Mouse (Mus musculus) embryonic facial prominence, embryonic 14.5 days (tissue): ENCODE data around the gene Mbnl2. TPM values are rescaled to one million over a fixed set of nuclear protein-coding genes. Genes with fewer than 3 reads are reported as not detected.
A peak's percentile ranks its signal among the peaks of the same experiment; 100 is the strongest.

ENCODE experiments used
- ATAC-seq: fragments of 200-750 bp; cut with Nextera tagmentation; 2 replicates; pipeline ENCODE4 v1.8.0; 2017; ENCODE audit warnings: low read depth, moderate number of reproducible peaks, moderate TSS enrichment
- DNase-seq: peaks from one replicate; pipeline ENCODE4 v3.0.0-alpha.2; 2015; ENCODE audit warnings: low spot score
- H3K27ac ChIP-seq: fragments of 300-500 bp; sonication (generic); replicated peaks from 2 replicates; pipeline ENCODE4 v1.5.1; 2014; ENCODE audit warnings: low read depth, mild to moderate bottlenecking, low read length, moderate library complexity
- H3K27me3 ChIP-seq: fragments of 300-500 bp; sonication (generic); replicated peaks from 2 replicates; pipeline ENCODE4 v1.6.1; 2014; ENCODE audit warnings: low read length; ENCODE audit not compliant: control insufficient read depth, insufficient read depth
- H3K36me3 ChIP-seq: fragments of 300-500 bp; sonication (generic); 2 replicates; pipeline ENCODE4 v1.6.1; 2014; ENCODE audit warnings: low read length, mixed read lengths; ENCODE audit not compliant: control insufficient read depth, insufficient read depth
- H3K4me1 ChIP-seq: fragments of 300-500 bp; sonication (generic); 2 replicates; pipeline ENCODE4 v1.6.1; 2014; ENCODE audit warnings: antibody characterized with exemption, low read length; ENCODE audit not compliant: control insufficient read depth, insufficient read depth
- H3K4me2 ChIP-seq: fragments of 300-500 bp; sonication (generic); 2 replicates; pipeline ENCODE4 v1.6.1; 2014; ENCODE audit warnings: low read depth, mild to moderate bottlenecking, low read length, moderate library complexity, mixed read lengths
- H3K4me3 ChIP-seq: fragments of 300-500 bp; sonication (generic); 2 replicates; pipeline ENCODE4 v1.5.1; 2014; ENCODE audit warnings: low read depth, mild to moderate bottlenecking, low read length
- H3K9ac ChIP-seq: fragments of 300-500 bp; sonication (generic); 2 replicates; pipeline ENCODE4 v1.6.1; 2014; ENCODE audit warnings: low read depth, mild to moderate bottlenecking, low read length, moderate library complexity, mixed read lengths
- H3K9me3 ChIP-seq: fragments of 300-500 bp; sonication (generic); 2 replicates; pipeline ENCODE4 v1.6.1; 2016; ENCODE audit warnings: low read length; ENCODE audit not compliant: control insufficient read depth
- WGBS: fragments of 180-500 bp; shearing (Covaris S2); extraction: QIAGEN DNeasy Blood & Tissue Kit; methylation state at CpG from one replicate; pipeline ENCODE4 v1.1.7; 2014; 5-methylcytosine and 5-hydroxymethylcytosine counted together
- polyA plus RNA-seq: library from polyadenylated mRNA; unstranded; fragments of >200 nt; fragmentation: Nextera tagmentation; extraction: Ambion mirVana; gene quantifications from 2 replicates; pipeline ENCODE4 v1.2.1, GENCODE M21; 2014

Mbnl2 gene
- polyA plus RNA-seq, 1 experiment from 2014 or later = 162 TPM

GRCm38 (mm10) chr14:120267130-120267529, 8.3 kb upstream of the Mbnl2 start:
- Histone ChIP-seq H3K27ac (no peak overlapping the region), H3K36me3 (no peaks in the 10 kb centered on the region), H3K4me1 (no peaks in the 10 kb centered on the region), H3K9ac (no peak overlapping the region), H3K9me3 (no peaks in the 10 kb centered on the region), H3K4me3 (no peak overlapping the region), H3K4me2 (no peak overlapping the region), H3K27me3 (no peaks in the 10 kb centered on the region)
- 98% methylated on average over 4 of the region's 4 CpGs for WGBS
- DNase-seq (no peak), ATAC-seq (no peak)

GRCm38 (mm10) chr14:120270031-120270430, 5.4 kb upstream of the Mbnl2 start:
- Histone ChIP-seq H3K36me3 (no peaks in the 10 kb centered on the region), H3K9ac (no peak overlapping the region), H3K27me3 (no peaks in the 10 kb centered on the region), H3K27ac (no peak overlapping the region), H3K4me2 (no peak overlapping the region), H3K4me3 (no peak overlapping the region), H3K9me3 (no peaks in the 10 kb centered on the region), H3K4me1 (peaks cover 13% of the 10 kb centered on the region)
- DNase-seq (no peak), ATAC-seq (no peak)
- 60% methylated on average over 3 of the region's 3 CpGs for WGBS

- H3K27ac ChIP-seq = no peak overlapping the region
- WGBS = 87% methylated on average over 4 of the region's 4 CpGs
- H3K4me2 ChIP-seq = no peak overlapping the region
- H3K4me1 ChIP-seq = peaks cover 14% of the 10 kb centered on the region
- no peaks in the 10 kb centered on the region for H3K36me3 ChIP-seq
- H3K9me3 ChIP-seq = no peaks in the 10 kb centered on the region
- H3K27me3 ChIP-seq = no peaks in the 10 kb centered on the region
- DNase-seq = no peak
- no peak for ATAC-seq
- no peak overlapping the region for H3K4me3 ChIP-seq
- no peak overlapping the region for H3K9ac ChIP-seq
Observed at GRCm38 (mm10) chr14:120270633-120271032, 4.8 kb upstream of the Mbnl2 start.

- Histone ChIP-seq H3K4me2 (no peak overlapping the region), H3K4me1 (peaks cover 14% of the 10 kb centered on the region), H3K27ac (no peak overlapping the region), H3K9ac (no peak overlapping the region), H3K27me3 (no peaks in the 10 kb centered on the region), H3K36me3 (no peaks in the 10 kb centered on the region), H3K4me3 (no peak overlapping the region), H3K9me3 (no peaks in the 10 kb centered on the region)
- ATAC-seq (no peak), DNase-seq (no peak)
- WGBS = 81% methylated on average over 8 of the region's 8 CpGs
Observed at GRCm38 (mm10) chr14:120271096-120271495, 4.4 kb upstream of the Mbnl2 start.

- Histone ChIP-seq H3K27ac (no peak overlapping the region), H3K9me3 (no peaks in the 10 kb centered on the region), H3K27me3 (no peaks in the 10 kb centered on the region), H3K4me1 (peaks cover 17% of the 10 kb centered on the region), H3K36me3 (no peaks in the 10 kb centered on the region), H3K4me3 (no peak overlapping the region), H3K9ac (no peak overlapping the region), H3K4me2 (no peak overlapping the region)
- 47% methylated on average over 5 of the region's 5 CpGs for WGBS
- no peak for DNase-seq
- ATAC-seq = no peak
Observed at GRCm38 (mm10) chr14:120273766-120274165, 1.7 kb upstream of the Mbnl2 start.

GRCm38 (mm10) chr14:120274746-120275145, 723 bp upstream of the Mbnl2 start:
- no peak for DNase-seq
- peak overlapping the region; percentile 97 for H3K27ac ChIP-seq
- peak overlapping the region; percentile 84 for H3K9ac ChIP-seq
- ATAC-seq = no peak
- no peaks in the 10 kb centered on the region for H3K9me3 ChIP-seq
- 23% methylated on average over 5 of the region's 5 CpGs for WGBS
- H3K4me1 ChIP-seq = peaks cover 25% of the 10 kb centered on the region
- no peaks in the 10 kb centered on the region for H3K36me3 ChIP-seq
- H3K27me3 ChIP-seq = no peaks in the 10 kb centered on the region
- H3K4me3 ChIP-seq = peak overlapping the region; percentile 63
- peak overlapping the region; percentile 91 for H3K4me2 ChIP-seq

- Histone ChIP-seq H3K4me2 (peak overlapping the region; percentile 91), H3K9me3 (no peaks in the 10 kb centered on the region), H3K4me1 (peaks cover 43% of the 10 kb centered on the region), H3K9ac (peak overlapping the region; percentile 84), H3K36me3 (no peaks in the 10 kb centered on the region; the same call in 1 of the 2 replicates), H3K27me3 (no peaks in the 10 kb centered on the region), H3K27ac (peak overlapping the region; percentile 97), H3K4me3 (peak overlapping the region; percentile 63)
- DNase-seq (peak; percentile 71), ATAC-seq (no peak)
- WGBS = under 1% methylated on average over 10 of the region's 10 CpGs
Observed at GRCm38 (mm10) chr14:120276343-120277080, 1.0 kb downstream of the Mbnl2 start.

- peak; percentile 93 for DNase-seq
- Histone ChIP-seq H3K4me1 (peaks cover 45% of the 10 kb centered on the region), H3K4me3 (peak overlapping the region; percentile 63), H3K27me3 (no peaks in the 10 kb centered on the region), H3K36me3 (no peaks in the 10 kb centered on the region; the same call in 1 of the 2 replicates), H3K9me3 (no peaks in the 10 kb centered on the region), H3K27ac (peak overlapping the region; percentile 97), H3K9ac (peak overlapping the region; percentile 84), H3K4me2 (peak overlapping the region; percentile 91)
- no peak; the same call in 1 of the 2 replicates for ATAC-seq
- 2% methylated on average over 10 of the region's 10 CpGs for WGBS
Observed at GRCm38 (mm10) chr14:120277081-120277656, 1.7 kb downstream of the Mbnl2 start.
